Mouse (Mus musculus) kidney, adult 2 months (tissue): ENCODE data around the gene Trim3.

Experiments used
- CTCF ChIP-seq: fragments of 200-500 bp; conservative IDR thresholded peaks from 2 replicates; pipeline ENCODE4 v1.5.1; 2011; ENCODE audit warnings: low read depth, mild to moderate bottlenecking, control low read depth, low read length, moderate library complexity, mixed read lengths; ENCODE audit not compliant: insufficient read depth, insufficient read length
- POLR2A ChIP-seq: fragments of 200-500 bp; IDR thresholded peaks from one replicate; pipeline ENCODE4 v1.6.1; 2011; ENCODE audit warnings: low read depth, low read length, control low read depth

DNA sequence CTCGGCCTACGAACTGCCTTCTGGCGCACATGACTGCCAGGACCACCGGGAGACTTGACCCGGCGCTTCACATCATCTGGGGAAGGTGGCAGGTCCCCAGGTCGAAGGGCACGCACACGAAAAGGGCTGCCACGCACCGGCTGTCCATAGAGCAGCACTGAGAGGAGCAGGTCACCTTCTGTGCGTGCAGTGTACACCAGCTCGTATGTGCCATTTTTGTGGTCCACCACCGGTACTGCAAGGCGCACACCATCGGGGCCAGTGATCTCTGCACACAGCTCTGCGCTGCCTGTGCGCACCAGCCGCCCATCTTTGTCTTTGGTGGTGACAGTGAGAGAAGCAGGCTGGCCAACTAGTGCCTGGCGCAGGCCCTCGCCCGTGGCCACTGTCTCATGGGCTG is 15.6 kb downstream of the Trim3 start:
- TF ChIP-seq POLR2A (no peak), CTCF (no peak)
